Mouse (Mus musculus): ENCODE measurements around the gene Lrrc14b. TPM values are rescaled to one million over a fixed set of nuclear protein-coding genes. Genes with fewer than 3 reads are reported as not detected.

Gene Lrrc14b
- polyA plus RNA-seq (2017; shearing (Covaris generic)), result not detected

DNA sequence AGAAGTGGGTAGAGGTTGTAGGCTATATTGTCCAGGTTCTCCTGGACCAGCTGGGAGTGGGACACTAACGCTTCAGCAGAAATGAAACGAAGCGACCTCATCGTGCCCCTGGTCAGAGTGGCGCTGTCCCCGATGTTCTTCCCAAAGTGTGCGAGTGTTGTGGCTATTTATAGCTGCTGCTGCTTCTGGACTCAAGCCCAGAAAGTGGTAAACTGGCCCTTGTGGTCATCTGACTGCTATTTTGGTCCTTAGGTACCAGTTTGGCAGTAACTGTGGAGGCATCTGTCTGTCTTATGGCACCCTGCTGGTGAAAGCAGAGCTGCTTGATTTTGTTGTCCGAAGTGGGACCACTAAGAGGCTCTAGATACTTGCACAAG is at the start of gene Lrrc14b:
Lrrc14b (minus strand) TSS at position 147 of the 377 bp plus-strand sequence.

DNA sequence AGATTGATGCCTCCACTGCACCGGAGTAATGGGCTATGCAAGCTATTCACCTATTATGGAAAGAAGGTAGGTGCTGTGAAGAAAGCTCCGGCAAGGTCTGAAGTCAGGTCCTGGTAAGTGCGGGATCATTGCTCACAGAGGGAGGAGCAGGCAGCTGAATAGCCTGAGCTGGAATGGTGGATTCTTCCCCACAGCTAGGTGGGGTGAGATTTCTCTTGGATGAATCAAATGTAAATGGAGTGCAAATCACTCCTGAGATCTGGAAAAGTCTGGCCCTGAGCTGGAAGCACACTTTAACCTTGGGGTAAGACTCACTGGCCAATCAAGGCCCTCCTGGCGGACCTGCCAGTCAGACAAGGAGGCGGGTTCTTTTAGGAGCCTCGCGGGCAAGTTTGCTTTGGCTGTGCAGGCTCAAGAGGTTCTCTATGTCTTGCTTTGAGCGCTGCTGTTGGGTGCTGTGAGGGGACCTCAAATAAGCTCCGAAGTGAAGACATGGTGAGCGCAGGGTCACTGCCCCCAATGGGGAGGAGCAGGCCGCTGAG is 35.6 kb upstream of the Lrrc14b start, which contains the start of gene Ftl1-ps1:
Ftl1-ps1 (plus strand) TSS at position 397 of the 542 bp plus-strand sequence.

GRCm38 (mm10) chr13:74390371-74390990 is 26.7 kb upstream of the Lrrc14b start, which contains the start of gene Zfp72:
Zfp72 (minus strand) TSS chr13:74390836.

GRCm38 (mm10) chr13:74349566-74350434 is 14.0 kb downstream of the Lrrc14b start, which contains the start of the genes Sdha and Ccdc127:
Sdha (minus strand) TSS chr13:74350280.
Ccdc127 (plus strand) TSS chr13:74350309.

GRCm38 (mm10) chr13:74317170-74317849 is 46.5 kb downstream of the Lrrc14b start, which contains the start of gene Pdcd6:
Pdcd6 (minus strand) TSS chr13:74317580.

Other genes starting within 250 kb of the Lrrc14b start
- under 1 TPM in 1 of 2 experiments, not detected in 1; 0.26 TPM for gene Slc9a3, start 242.5 kb downstream of the Lrrc14b start, polyA plus RNA-seq (2017; shearing (Covaris generic))
- gene Exoc3, start 155.3 kb downstream of the Lrrc14b start, polyA plus RNA-seq (2017; shearing (Covaris generic)), result 10 to 100 TPM; 75.3 to 79.5 TPM
- under 1 TPM in 1 of 2 experiments, not detected in 1; 0.04 TPM for gene Ahrr, start 71.7 kb downstream of the Lrrc14b start, polyA plus RNA-seq (2017; shearing (Covaris generic))
- 100 to 1,000 TPM; 179 to 213 TPM for gene Pdcd6, start 46.4 kb downstream of the Lrrc14b start, polyA plus RNA-seq (2017; shearing (Covaris generic))
- gene Sdha, start 13.7 kb downstream of the Lrrc14b start, polyA plus RNA-seq (2017; shearing (Covaris generic)), result 100 to 1,000 TPM; 206 to 252 TPM
- 10 to 100 TPM; 26.1 to 27.5 TPM for gene Ccdc127, start 13.7 kb downstream of the Lrrc14b start, polyA plus RNA-seq (2017; shearing (Covaris generic))
- 1 to 10 TPM in 1 of 2 experiments, under 1 TPM in 1; 0.72 to 1.5 TPM for gene Zfp72, start 26.8 kb upstream of the Lrrc14b start, polyA plus RNA-seq (2017; shearing (Covaris generic))
- 10 to 100 TPM; 47.5 to 55.7 TPM for gene Ftl1-ps1, start 35.7 kb upstream of the Lrrc14b start, polyA plus RNA-seq (2017; shearing (Covaris generic))
- 10 to 100 TPM; 19.9 to 20.6 TPM for gene Zfp825, start 130.0 kb upstream of the Lrrc14b start, polyA plus RNA-seq (2017; shearing (Covaris generic))